In the genomic region with DNA sequence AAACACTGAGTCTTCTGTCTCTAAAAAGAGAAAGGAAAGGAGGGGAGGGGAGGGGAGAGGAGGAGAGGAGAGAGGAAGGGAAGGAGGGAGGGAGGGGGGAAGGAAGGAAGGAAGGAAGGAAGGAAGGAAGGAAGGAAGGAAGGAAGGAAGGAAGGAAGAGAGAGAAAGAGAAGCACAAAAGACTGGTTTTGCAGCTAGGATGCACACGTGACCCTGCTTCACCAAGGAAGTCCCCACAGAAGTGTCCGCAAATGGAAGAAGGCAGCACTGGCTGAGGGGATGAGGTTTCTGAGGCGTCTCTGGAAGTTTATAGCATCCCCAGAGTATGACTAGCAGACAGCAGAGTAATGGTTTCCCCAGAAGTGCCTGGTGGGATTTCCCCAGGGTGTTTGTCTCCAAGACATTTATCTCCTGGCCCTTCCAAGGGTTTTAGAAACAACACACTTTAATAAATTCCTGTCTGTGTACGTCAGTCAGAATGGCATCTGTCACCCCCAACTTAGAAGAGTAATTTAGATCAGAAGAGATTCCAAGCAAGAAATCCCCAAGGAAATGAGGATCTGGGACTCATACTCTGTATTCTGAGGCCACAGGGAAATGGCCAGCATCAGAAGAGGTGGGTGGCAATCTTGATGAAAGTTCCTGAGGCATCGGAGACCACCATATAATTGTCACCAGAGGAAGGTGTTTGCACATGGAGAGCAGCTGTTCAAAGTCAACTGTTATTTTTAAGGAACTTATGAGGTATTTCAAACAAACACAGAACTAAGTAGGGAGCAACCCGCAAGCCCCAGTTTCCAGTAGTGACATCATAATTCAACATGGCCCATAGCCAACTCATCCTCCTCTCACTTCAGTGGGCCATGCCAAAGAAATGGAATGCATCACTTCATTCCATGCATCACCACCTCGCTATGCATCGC, we compare ENCODE assay signal across 30 mouse cellular contexts. TPM values are rescaled to one million over a fixed set of nuclear protein-coding genes. Genes with fewer than 3 reads are reported as not detected.
"Had no signal": no experiment of that assay in that cellular context is flagged by ENCODE, and none has a peak within 500 bp of the region (broad histone marks: within the 10 kb centered on the region; RNA-seq: fewer than 3 reads in every experiment).

No protein-coding gene starts in this region.

- H3K9me3 ChIP-seq: intestine, embryonic 15.5 days; kidney, embryonic 15.5 days; limb, embryonic 10.5 days; limb, embryonic 13.5 days; liver, embryonic 12.5 days; liver, embryonic 15.5 days; midbrain, embryonic 10.5 days; midbrain, embryonic 13.5 days; neural tube, embryonic 12.5 days; neural tube, embryonic 15.5 days had no signal

- H3K4me1 ChIP-seq: intestine, embryonic 15.5 days; liver, embryonic 12.5 days; liver, embryonic 15.5 days; midbrain, embryonic 10.5 days; midbrain, embryonic 13.5 days had no signal

- H3K27me3 ChIP-seq: midbrain, embryonic 13.5 days had no signal

- H3K4me3 ChIP-seq: intestine, embryonic 15.5 days; kidney, embryonic 15.5 days; limb, embryonic 10.5 days; limb, embryonic 13.5 days; liver, embryonic 12.5 days; liver, embryonic 15.5 days; midbrain, embryonic 10.5 days; midbrain, embryonic 13.5 days; neural tube, embryonic 12.5 days; neural tube, embryonic 15.5 days had no signal

- DNase-seq: kidney, adult 11 months; kidney, adult 8-10 months; kidney, postnatal 10 days; kidney, postnatal 4 days; layer of hippocampus, adult 9-11 months; liver; lung, postnatal 36 days; right cerebral cortex, adult 18-20 months; right cerebral cortex, postnatal 14 days; right cerebral cortex, postnatal 4 days; thymus, postnatal 25 days had no signal

- ATAC-seq: intestine, embryonic 15.5 days; liver, embryonic 12.5 days; midbrain, embryonic 13.5 days had no signal

- H3K27ac ChIP-seq: intestine, embryonic 15.5 days; kidney, embryonic 15.5 days; limb, embryonic 10.5 days; limb, embryonic 13.5 days; liver, embryonic 12.5 days; liver, embryonic 15.5 days; midbrain, embryonic 10.5 days; midbrain, embryonic 13.5 days; neural tube, embryonic 12.5 days; neural tube, embryonic 15.5 days; stomach, postnatal 0 days had no signal

- H3K4me2 ChIP-seq: intestine, embryonic 15.5 days; kidney, embryonic 15.5 days; limb, embryonic 13.5 days; liver, embryonic 12.5 days; liver, embryonic 15.5 days; midbrain, embryonic 13.5 days; neural tube, embryonic 12.5 days; neural tube, embryonic 15.5 days had no signal

- H3K9ac ChIP-seq: intestine, embryonic 15.5 days; kidney, embryonic 15.5 days; limb, embryonic 13.5 days; liver, embryonic 12.5 days; liver, embryonic 15.5 days; midbrain, embryonic 13.5 days; neural tube, embryonic 12.5 days; neural tube, embryonic 15.5 days had no signal

- H3K36me3 ChIP-seq: intestine, embryonic 15.5 days; kidney, embryonic 15.5 days; limb, embryonic 10.5 days; limb, embryonic 13.5 days; liver, embryonic 12.5 days; liver, embryonic 15.5 days; midbrain, embryonic 10.5 days; midbrain, embryonic 13.5 days; neural tube, embryonic 12.5 days; neural tube, embryonic 15.5 days had no signal

RNA-seq across cellular contexts. Expression of a gene that starts 11.5 kb away (rescaled TPM):
- total RNA-seq: layer of hippocampus, adult 18-20 months; layer of hippocampus, postnatal 25 days; left cerebral cortex, adult 18-20 months; megakaryocyte progenitor cell, adult 5-6 weeks; midbrain, postnatal 0 days had no signal
- polyA plus RNA-seq: intestine, embryonic 15.5 days; kidney, embryonic 15.5 days; liver, embryonic 12.5 days; liver, embryonic 15.5 days; midbrain, embryonic 10.5 days; midbrain, embryonic 13.5 days; midbrain, postnatal 0 days; neural tube, embryonic 12.5 days; neural tube, embryonic 15.5 days; stomach, embryonic 14.5 days; stomach, postnatal 0 days; thymus, postnatal 0 days; urinary bladder, adult 2 months had no signal

RNA-seq across cellular contexts. Expression of a gene that starts 25.6 kb away (rescaled TPM):
- total RNA-seq: megakaryocyte progenitor cell, adult 5-6 weeks had no signal

RNA-seq across cellular contexts. Expression of a gene that starts 51.4 kb away (rescaled TPM):
- total RNA-seq: megakaryocyte progenitor cell, adult 5-6 weeks had no signal
- polyA plus RNA-seq: neural tube, embryonic 15.5 days; stomach, embryonic 14.5 days; stomach, postnatal 0 days; urinary bladder, adult 2 months had no signal
